ENCODE assay signal across 17 mouse cellular contexts in the genomic region with DNA sequence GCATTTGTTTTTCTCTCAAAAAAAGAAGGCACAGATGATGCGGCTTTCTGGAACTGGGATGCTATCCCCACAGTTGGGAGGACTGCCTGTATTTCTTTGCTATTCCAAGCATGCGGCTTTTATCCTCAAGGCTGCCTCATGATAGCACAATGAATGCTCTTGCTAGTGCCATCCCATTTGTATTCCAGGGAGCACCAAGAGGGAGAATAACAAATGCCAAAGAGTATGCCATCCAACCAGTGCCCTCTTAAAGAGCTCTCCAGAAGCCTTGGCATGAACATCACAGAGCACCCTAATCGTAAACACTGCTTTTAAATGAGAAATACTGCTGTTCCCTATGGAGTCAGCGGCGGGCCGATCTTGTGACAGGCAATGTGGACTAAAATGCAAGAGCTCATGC.
A peak's percentile ranks its signal among the peaks of the same experiment; 100 is the strongest.
DNase-seq lines count a peak whose midpoint lies in the region; ATAC-seq and TF ChIP-seq lines count a peak whose summit lies in the region.
"Had no signal": no experiment of that assay in that cellular context is flagged by ENCODE, and none has a peak within 500 bp of the region (broad histone marks: within the 10 kb centered on the region; RNA-seq: fewer than 3 reads in every experiment).

No protein-coding gene starts in this region.

- ATAC-seq in forebrain, embryonic 14.5 days: no peak
- peak; percentile 89 for ATAC-seq in hindbrain, postnatal 0 days
- 0 out of 2 replicates have a peak, but pooled peaks have one; percentile 59 for ATAC-seq in neural tube, embryonic 13.5 days (ENCODE audit: low read depth)
- ATAC-seq: intestine, embryonic 16.5 days had no signal

- H3K9me3 ChIP-seq in forebrain, embryonic 14.5 days (replicated peaks; ENCODE audit: control insufficient read depth, low read length): no peaks in the 10 kb centered on the region
- no peaks in the 10 kb centered on the region for H3K9me3 ChIP-seq in forebrain, embryonic 10.5 days
- no peaks in the 10 kb centered on the region for H3K9me3 ChIP-seq in hindbrain, postnatal 0 days (ENCODE audit: low read length)
- H3K9me3 ChIP-seq in hindbrain, embryonic 10.5 days: no peaks in the 10 kb centered on the region
- no peaks in the 10 kb centered on the region for H3K9me3 ChIP-seq in neural tube, embryonic 13.5 days
- H3K9me3 ChIP-seq: embryonic facial prominence, embryonic 13.5 days; heart, embryonic 13.5 days; limb, embryonic 15.5 days had no signal

- 80% methylated on average over 6 of the region's 6 CpGs for WGBS in forebrain, embryonic 14.5 days
- 94% methylated on average over 6 of the region's 6 CpGs for WGBS in forebrain, embryonic 10.5 days
- WGBS in hindbrain, postnatal 0 days: 58% methylated on average over 6 of the region's 6 CpGs
- WGBS in hindbrain, embryonic 10.5 days: 94% methylated on average over 6 of the region's 6 CpGs
- WGBS in neural tube, embryonic 13.5 days: 75% methylated on average over 6 of the region's 6 CpGs

- no peak for TF ChIP-seq CTCF in hindbrain, postnatal 0 days (IDR thresholded peaks at IDR 0.05; ENCODE audit: low read depth)

- H3K27me3 ChIP-seq in forebrain, embryonic 14.5 days (replicated peaks; ENCODE audit: control insufficient read depth, insufficient read depth, low read length): no peaks in the 10 kb centered on the region
- H3K27me3 ChIP-seq in forebrain, embryonic 10.5 days (ENCODE audit: poor library complexity, severe bottlenecking): no peaks in the 10 kb centered on the region
- no peaks in the 10 kb centered on the region for H3K27me3 ChIP-seq in hindbrain, postnatal 0 days (ENCODE audit: insufficient read depth, low read length)
- H3K27me3 ChIP-seq in hindbrain, embryonic 10.5 days (ENCODE audit: insufficient read depth, poor library complexity, severe bottlenecking): no peaks in the 10 kb centered on the region
- H3K27me3 ChIP-seq in neural tube, embryonic 13.5 days: no peaks in the 10 kb centered on the region
- H3K27me3 ChIP-seq: embryonic facial prominence, embryonic 13.5 days; heart, embryonic 13.5 days; limb, embryonic 15.5 days had no signal

- no peak overlapping the region for H3K27ac ChIP-seq in forebrain, embryonic 14.5 days (ENCODE audit: low read depth, low read length)
- no peak overlapping the region for H3K27ac ChIP-seq in forebrain, embryonic 10.5 days
- no peak overlapping the region for H3K27ac ChIP-seq in hindbrain, postnatal 0 days
- H3K27ac ChIP-seq in hindbrain, embryonic 10.5 days: no peak overlapping the region
- no peak overlapping the region for H3K27ac ChIP-seq in neural tube, embryonic 13.5 days (replicated peaks)
- H3K27ac ChIP-seq: embryonic facial prominence, embryonic 13.5 days; heart, embryonic 13.5 days; limb, embryonic 15.5 days; stomach, postnatal 0 days had no signal

- no peak overlapping the region for H3K9ac ChIP-seq in forebrain, embryonic 14.5 days (ENCODE audit: low read length)
- no peak overlapping the region for H3K9ac ChIP-seq in hindbrain, postnatal 0 days (replicated peaks; ENCODE audit: low read length)
- no peak overlapping the region for H3K9ac ChIP-seq in neural tube, embryonic 13.5 days
- H3K9ac ChIP-seq: embryonic facial prominence, embryonic 13.5 days; heart, embryonic 13.5 days; limb, embryonic 15.5 days had no signal

- H3K4me1 ChIP-seq in forebrain, embryonic 14.5 days (ENCODE audit: control insufficient read depth, insufficient read depth, low read length): no peaks in the 10 kb centered on the region
- H3K4me1 ChIP-seq in forebrain, embryonic 10.5 days: no peaks in the 10 kb centered on the region
- peaks cover 6% of the 10 kb centered on the region; the same call in 1 of the 2 replicates for H3K4me1 ChIP-seq in hindbrain, postnatal 0 days (ENCODE audit: insufficient read depth, low read length)
- no peaks in the 10 kb centered on the region for H3K4me1 ChIP-seq in hindbrain, embryonic 10.5 days (replicated peaks)
- H3K4me1 ChIP-seq in neural tube, embryonic 13.5 days (replicated peaks): 0 out of 2 replicates have a peak, but pooled peaks cover 3% of the 10 kb centered on the region
- H3K4me1 ChIP-seq: embryonic facial prominence, embryonic 13.5 days; heart, embryonic 13.5 days; limb, embryonic 15.5 days had no signal

- H3K36me3 ChIP-seq in forebrain, embryonic 14.5 days (ENCODE audit: control insufficient read depth, insufficient read depth, low read length): no peaks in the 10 kb centered on the region
- no peaks in the 10 kb centered on the region for H3K36me3 ChIP-seq in forebrain, embryonic 10.5 days (replicated peaks)
- no peaks in the 10 kb centered on the region for H3K36me3 ChIP-seq in hindbrain, postnatal 0 days (ENCODE audit: insufficient read depth, low read length)
- no peaks in the 10 kb centered on the region for H3K36me3 ChIP-seq in hindbrain, embryonic 10.5 days
- H3K36me3 ChIP-seq in neural tube, embryonic 13.5 days: no peaks in the 10 kb centered on the region
- H3K36me3 ChIP-seq: embryonic facial prominence, embryonic 13.5 days; heart, embryonic 13.5 days; limb, embryonic 15.5 days had no signal

- peak; percentile 15 for DNase-seq in forebrain, embryonic 14.5 days (ENCODE audit: low spot score)
- no peak for DNase-seq in forebrain, embryonic 10.5 days (ENCODE audit: extremely low spot score, low spot score)
- DNase-seq in hindbrain, postnatal 0 days (ENCODE audit: low spot score): peak; percentile 57
- no peak for DNase-seq in hindbrain, embryonic 10.5 days (ENCODE audit: low spot score)
- DNase-seq in neural tube, embryonic 10.5 days (ENCODE audit: extremely low spot score, low spot score): no peak
- DNase-seq in lung, postnatal 25 days (ENCODE audit: low spot score): no peak
- DNase-seq: adrenal gland, adult 8-10 months; heart, postnatal 36 days; lung, postnatal 14 days; thymus, postnatal 14 days had no signal

- no peak overlapping the region for H3K4me2 ChIP-seq in forebrain, embryonic 14.5 days (ENCODE audit: low read length)
- H3K4me2 ChIP-seq in hindbrain, postnatal 0 days (ENCODE audit: low read depth, low read length): no peak overlapping the region
- H3K4me2 ChIP-seq in neural tube, embryonic 13.5 days: no peak overlapping the region
- H3K4me2 ChIP-seq: embryonic facial prominence, embryonic 13.5 days; heart, embryonic 13.5 days; limb, embryonic 15.5 days had no signal

- no peak overlapping the region for H3K4me3 ChIP-seq in forebrain, embryonic 14.5 days (ENCODE audit: low read depth, low read length)
- H3K4me3 ChIP-seq in forebrain, embryonic 10.5 days: no peak overlapping the region
- H3K4me3 ChIP-seq in hindbrain, postnatal 0 days (ENCODE audit: low read length): no peak overlapping the region
- no peak overlapping the region for H3K4me3 ChIP-seq in hindbrain, embryonic 10.5 days
- no peak overlapping the region for H3K4me3 ChIP-seq in neural tube, embryonic 13.5 days
- H3K4me3 ChIP-seq: embryonic facial prominence, embryonic 13.5 days; heart, embryonic 13.5 days; limb, embryonic 15.5 days; myocyte had no signal

Comparison
In these comparisons a context has a peak if more than half of its experiments do, and no peak if none do; other contexts are left out.
1. DNase-seq: peak in forebrain, embryonic 14.5 days (single experiment) and hindbrain, postnatal 0 days (single experiment); none in forebrain, embryonic 10.5 days (single experiment), hindbrain, embryonic 10.5 days (single experiment), neural tube, embryonic 10.5 days (single experiment) and lung, postnatal 25 days (single experiment).